Mouse (Mus musculus) mouse trophoblast stem cell (cell line): ENCODE measurements around the gene Nkpd1.
"Not testable (repeated sequence)": the region's sequence is repeated elsewhere in the genome, so short reads cannot be mapped to it uniquely, and the experiment has no call there.

Experiments used
- in situ Hi-C, 2 experiments: fragments of 300-500 bp; cut with MseI, MboI; formaldehyde crosslinking; loops; 2 replicates in 1 of 2; 3 replicates in 1 of 2; pipeline ENCODE4 v1.15.1; 2025

Nkpd1 gene

GRCm38 (mm10) chr7:19506326-19506725, 11.3 kb upstream of the Nkpd1 start:
- in situ Hi-C loops = loop anchor here in 1 of 2 experiments (10.0 kb wide), 1 partner anchor 58 kb away; the partner anchor contains the start of gene Ppp1r37

GRCm38 (mm10) chr7:19506969-19507611, 10.5 kb upstream of the Nkpd1 start:
- in situ Hi-C loops = loop anchor here in 1 of 2 experiments (10.0 kb wide), 1 partner anchor 58 kb away; the partner anchor contains the start of gene Ppp1r37

- in situ Hi-C loops = loop anchor here in 1 of 2 experiments (10.0 kb wide), 1 partner anchor 57 kb away; the partner anchor contains the start of gene Ppp1r37
These were observed 10.0 kb upstream of the Nkpd1 start for GRCm38 (mm10) chr7:19507612-19507981.

- in situ Hi-C loops = loop anchor here in 1 of 2 experiments (10.0 kb wide), 1 partner anchor 56 kb away; the partner anchor contains the start of gene Ppp1r37
These were observed 9.3 kb upstream of the Nkpd1 start, which contains the start of the genes Bloc1s3 and Trappc6a for GRCm38 (mm10) chr7:19508150-19508923. Bloc1s3 (minus strand) TSS chr7:19508367. Trappc6a (plus strand) TSS chr7:19508395.

- in situ Hi-C loops = loop anchor here in 1 of 2 experiments (10.0 kb wide), 1 partner anchor 56 kb away; the partner anchor contains the start of gene Ppp1r37
These were observed 8.6 kb upstream of the Nkpd1 start for GRCm38 (mm10) chr7:19508924-19509568.

GRCm38 (mm10) chr7:19509786-19510185, 7.9 kb upstream of the Nkpd1 start:
- in situ Hi-C loops = loop anchor here in 1 of 2 experiments (10.0 kb wide), 1 partner anchor 55 kb away; the partner anchor contains the start of gene Ppp1r37

GRCm38 (mm10) chr7:19511934-19512333, 5.7 kb upstream of the Nkpd1 start:
- in situ Hi-C loops = not testable (repeated sequence)

- in situ Hi-C loops = no loop called here
These were observed 5.3 kb upstream of the Nkpd1 start for GRCm38 (mm10) chr7:19512353-19512752.

- in situ Hi-C loops = no loop called here
These were observed 2.4 kb downstream of the Nkpd1 start for GRCm38 (mm10) chr7:19520032-19520431.

- in situ Hi-C loops = no loop called here
These were observed 5.5 kb downstream of the Nkpd1 start for GRCm38 (mm10) chr7:19523017-19523756.

GRCm38 (mm10) chr7:19523757-19524419, 6.2 kb downstream of the Nkpd1 start:
- in situ Hi-C loops = no loop called here

- in situ Hi-C loops = no loop called here
These were observed 6.9 kb downstream of the Nkpd1 start for GRCm38 (mm10) chr7:19524420-19525104.

GRCm38 (mm10) chr7:19525105-19525481, 7.5 kb downstream of the Nkpd1 start:
- in situ Hi-C loops = no loop called here

GRCm38 (mm10) chr7:19531077-19531476, 13.4 kb downstream of the Nkpd1 start:
- in situ Hi-C loops = no loop called here

- in situ Hi-C loops = no loop called here
These were observed 14.6 kb downstream of the Nkpd1 start for GRCm38 (mm10) chr7:19532240-19532639.

GRCm38 (mm10) chr7:19534676-19535075, 17.0 kb downstream of the Nkpd1 start:
- in situ Hi-C loops = no loop called here

- in situ Hi-C loops = no loop called here
These were observed 23.3 kb downstream of the Nkpd1 start for GRCm38 (mm10) chr7:19540771-19541566.

- in situ Hi-C loops = no loop called here
These were observed 24.1 kb downstream of the Nkpd1 start for GRCm38 (mm10) chr7:19541681-19542154.

- in situ Hi-C loops = no loop called here
These were observed 24.6 kb downstream of the Nkpd1 start for GRCm38 (mm10) chr7:19542155-19542691.
